Mouse (Mus musculus): ENCODE results near the gene Cep128. TPM values are rescaled to one million over a fixed set of nuclear protein-coding genes. Genes with fewer than 3 reads are reported as not detected.

Cep128 gene
- total RNA-seq (2023) = 36.1 and 69.7 TPM in 2 replicates

GRCm38 (mm10) chr12:91384281-91385017 is at the start of gene Cep128, which contains the start of gene Tshr:
Gene Cep128 (minus strand): TSS chr12:91384409.
Gene Tshr (plus strand): TSS chr12:91384563.

Other genes starting within 250 kb of the Cep128 start
- gene Tshr, start 154 bp upstream of the Cep128 start, total RNA-seq (2023) = 3.0 TPM in 2 replicates
- 29.2 and 31.0 TPM in 2 replicates for gene Gtf2a1, start 206.1 kb upstream of the Cep128 start, total RNA-seq (2023)